Mouse (Mus musculus) heart, embryonic 14.5 days (tissue): ENCODE measurements at regions not wholly inside any gene's neighbourhood (a gene's known extent, or its start where the extent isn't known, plus 50 kb on each side); places are given as distances from the start of the nearest gene placed in this dataset.
A peak's percentile ranks its signal among the peaks of the same experiment; 100 is the strongest.

Experiments used
- ATAC-seq: fragments of 200-750 bp; cut with Nextera tagmentation; 2 replicates; pipeline ENCODE4 v1.8.0; 2017; ENCODE audit warnings: low read depth, moderate TSS enrichment; ENCODE audit not compliant: insufficient number of reproducible peaks, insufficient read depth, low FRiP score
- H3K27ac ChIP-seq, 2 experiments: fragments of 200-500 bp in 1 of 2; fragments of 300-500 bp in 1 of 2; sonication (generic) in 1 of 2; replicated peaks in 1 of 2; 2 replicates each; pipeline ENCODE4 v1.5.1; 2012 to 2014; ENCODE audit warnings: low read depth in 2 of 2, low read length in 2 of 2, control low read depth in 1 of 2, mild to moderate bottlenecking in 1 of 2, mixed read lengths in 1 of 2; ENCODE audit not compliant: control insufficient read depth in 1 of 2, insufficient read depth in 1 of 2
- H3K27me3 ChIP-seq: fragments of 300-500 bp; sonication (generic); 2 replicates; pipeline ENCODE4 v1.6.1; 2014; ENCODE audit warnings: mild to moderate bottlenecking, low read length, control low read depth; ENCODE audit not compliant: control insufficient read depth, insufficient read depth
- H3K36me3 ChIP-seq: fragments of 300-500 bp; sonication (generic); 2 replicates; pipeline ENCODE4 v1.6.1; 2014; ENCODE audit warnings: mild to moderate bottlenecking, control low read depth, low read length, mixed read lengths; ENCODE audit not compliant: control insufficient read depth, insufficient read depth
- H3K4me1 ChIP-seq, 2 experiments: fragments of 200-500 bp in 1 of 2; fragments of 300-500 bp in 1 of 2; sonication (generic) in 1 of 2; 2 replicates each; pipeline ENCODE4 v1.6.1; 2012 to 2014; ENCODE audit warnings: low read length in 2 of 2, control low read depth in 1 of 2, mixed read lengths in 1 of 2; ENCODE audit not compliant: control insufficient read depth in 2 of 2, insufficient read depth in 2 of 2
- H3K4me2 ChIP-seq: fragments of 300-500 bp; sonication (generic); 2 replicates; pipeline ENCODE4 v1.6.1; 2014; ENCODE audit warnings: mild to moderate bottlenecking, low read length
- H3K4me3 ChIP-seq, 2 experiments: fragments of 200-500 bp in 1 of 2; fragments of 300-500 bp in 1 of 2; sonication (generic) in 1 of 2; 2 replicates each; pipeline ENCODE4 v1.5.1; 2012 to 2014; ENCODE audit warnings: low read length in 2 of 2, mild to moderate bottlenecking in 2 of 2, control low read depth in 1 of 2, low read depth in 1 of 2, moderate library complexity in 1 of 2; ENCODE audit not compliant: control insufficient read depth in 1 of 2, insufficient read depth in 1 of 2
- H3K9ac ChIP-seq: fragments of 300-500 bp; sonication (generic); 2 replicates; pipeline ENCODE4 v1.6.1; 2014; ENCODE audit warnings: mild to moderate bottlenecking, low read length
- H3K9me3 ChIP-seq: fragments of 300-500 bp; sonication (generic); 2 replicates; pipeline ENCODE4 v1.6.1; 2016; ENCODE audit warnings: low read length, control low read depth; ENCODE audit not compliant: control insufficient read depth
- WGBS: fragments of 180-500 bp; shearing (Covaris S2); extraction: QIAGEN DNeasy Blood & Tissue Kit; methylation state at CpG from one replicate; pipeline ENCODE4 v1.1.7; 2014; 5-methylcytosine and 5-hydroxymethylcytosine counted together

GRCm38 (mm10) chr9:67165486-67165885 is 116.3 kb upstream of the Tpm1 start:
- Histone ChIP-seq H3K27ac (no peak overlapping the region), H3K27me3 (no peaks in the 10 kb centered on the region), H3K4me1 (peaks cover 33 to 34% of the 10 kb centered on the region in 2 experiments), H3K4me3 (no peak overlapping the region), H3K9ac (no peak overlapping the region), H3K9me3 (no peaks in the 10 kb centered on the region), H3K36me3 (no peaks in the 10 kb centered on the region), H3K4me2 (no peak overlapping the region)
- ATAC-seq = no peak
- 72% methylated on average over 9 of the region's 9 CpGs for WGBS

DNA sequence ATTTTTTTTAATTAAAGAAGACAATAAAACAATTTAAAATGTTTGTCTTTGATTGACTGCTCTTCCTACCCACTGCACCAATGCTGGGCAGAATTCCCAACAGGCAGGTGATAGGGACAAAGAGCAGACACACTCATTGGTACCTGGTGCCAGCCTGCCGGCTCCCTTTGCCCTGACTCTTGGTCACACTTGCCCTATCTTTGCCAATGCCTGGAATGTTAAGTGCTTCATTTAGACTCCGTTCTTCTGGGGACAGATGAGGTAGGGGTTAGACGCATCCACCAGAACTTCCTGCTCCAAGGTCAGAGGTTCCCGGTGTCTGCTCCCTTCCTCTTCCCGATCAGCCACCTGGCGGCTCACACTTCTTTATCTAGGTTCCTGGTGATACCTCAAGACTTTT is 114.5 kb upstream of the Tpm1 start:
- H3K27ac ChIP-seq = peak overlapping the region; percentile 11 to 45; a peak in 2 of 4 replicates
- no peaks in the 10 kb centered on the region for H3K36me3 ChIP-seq
- H3K27me3 ChIP-seq = no peaks in the 10 kb centered on the region
- H3K9ac ChIP-seq = no peak overlapping the region
- H3K4me1 ChIP-seq = peaks cover 27 to 32% of the 10 kb centered on the region in 2 experiments
- no peak overlapping the region for H3K4me2 ChIP-seq
- ATAC-seq = peak; percentile 8; the same call in 1 of the 2 replicates
- no peaks in the 10 kb centered on the region for H3K9me3 ChIP-seq
- no peak overlapping the region for H3K4me3 ChIP-seq
- WGBS = 8% methylated on average over 6 of the region's 6 CpGs

DNA sequence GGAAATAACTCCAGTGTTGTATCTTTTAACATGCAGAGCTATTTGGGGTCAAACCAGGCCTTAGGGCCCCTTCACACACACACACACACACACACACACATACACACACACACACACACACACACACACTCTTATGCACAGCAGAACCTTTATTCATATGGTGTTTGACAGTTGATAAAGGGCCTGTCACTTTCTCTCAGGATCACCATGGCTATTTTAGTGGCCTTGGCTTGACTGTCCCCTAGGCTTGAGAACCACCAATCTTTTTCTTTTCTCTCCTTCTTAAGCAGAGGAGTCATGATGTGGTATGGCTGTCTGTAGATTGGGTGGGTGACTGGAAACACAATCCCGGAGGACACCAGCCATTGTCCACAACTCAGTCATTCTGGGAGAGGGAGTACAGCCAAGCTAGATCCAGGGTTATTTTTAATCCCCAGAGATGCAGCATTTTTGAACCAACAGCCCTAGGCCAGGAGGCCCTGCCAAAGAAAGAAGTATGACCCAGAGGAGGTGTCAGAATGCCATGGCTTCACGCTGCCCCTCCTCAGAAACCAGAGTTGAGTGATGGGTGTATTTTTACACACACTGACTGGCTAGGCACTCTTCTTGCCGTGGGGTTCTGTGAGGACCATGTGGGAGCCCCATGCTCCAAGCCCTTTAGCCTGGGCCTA is 111.7 kb upstream of the Tpm1 start:
- H3K4me3 ChIP-seq = no peak overlapping the region
- peak overlapping the region; percentile 94 to 95 for H3K27ac ChIP-seq
- peaks cover 27 to 32% of the 10 kb centered on the region in 2 experiments for H3K4me1 ChIP-seq
- no peak overlapping the region for H3K9ac ChIP-seq
- peak; percentile 65 for ATAC-seq
- H3K9me3 ChIP-seq = no peaks in the 10 kb centered on the region
- peak overlapping the region; percentile 21; the same call in 1 of the 2 replicates for H3K4me2 ChIP-seq
- no peaks in the 10 kb centered on the region for H3K36me3 ChIP-seq
- H3K27me3 ChIP-seq = no peaks in the 10 kb centered on the region
- WGBS = 28% methylated on average over 3 of the region's 3 CpGs

DNA sequence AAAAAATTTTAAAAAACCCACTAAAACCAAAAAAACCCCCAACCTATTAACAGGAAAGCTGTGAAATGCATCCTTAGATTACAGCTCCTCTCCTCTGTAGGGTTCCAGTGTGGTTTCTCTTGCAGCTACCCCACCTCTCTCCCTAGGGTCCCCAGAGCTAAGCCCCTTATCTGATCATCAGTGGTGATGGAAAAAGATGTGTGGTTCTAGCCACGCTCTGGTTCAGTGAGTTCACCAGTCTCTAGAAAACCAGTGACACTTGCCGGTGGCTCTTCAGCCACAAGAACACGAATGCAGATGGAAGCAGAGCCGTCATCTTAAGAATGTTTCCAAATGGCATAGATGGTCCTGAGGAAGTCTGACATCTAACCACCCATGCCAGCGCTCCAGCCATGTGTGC is 111.1 kb upstream of the Tpm1 start:
- H3K36me3 ChIP-seq = no peaks in the 10 kb centered on the region
- H3K27me3 ChIP-seq = no peaks in the 10 kb centered on the region
- no peak overlapping the region for H3K4me3 ChIP-seq
- ATAC-seq = no peak
- peaks cover 27 to 32% of the 10 kb centered on the region in 2 experiments for H3K4me1 ChIP-seq
- 80% methylated on average over 5 of the region's 5 CpGs for WGBS
- no peak overlapping the region for H3K9ac ChIP-seq
- H3K9me3 ChIP-seq = no peaks in the 10 kb centered on the region
- H3K27ac ChIP-seq = peak overlapping the region; percentile 94 to 95
- no peak overlapping the region for H3K4me2 ChIP-seq

- H3K4me3 ChIP-seq = no peak overlapping the region
- no peaks in the 10 kb centered on the region for H3K9me3 ChIP-seq
- WGBS = 68% methylated on average over 3 of the region's 3 CpGs
- no peaks in the 10 kb centered on the region for H3K27me3 ChIP-seq
- H3K4me1 ChIP-seq = peaks cover 16 to 20% of the 10 kb centered on the region in 2 experiments
- no peaks in the 10 kb centered on the region for H3K36me3 ChIP-seq
- H3K4me2 ChIP-seq = no peak overlapping the region
- no peak overlapping the region for H3K9ac ChIP-seq
- ATAC-seq = no peak
- H3K27ac ChIP-seq = no peak overlapping the region
Measured at GRCm38 (mm10) chr9:67156590-67157259, 107.5 kb upstream of the Tpm1 start.

DNA sequence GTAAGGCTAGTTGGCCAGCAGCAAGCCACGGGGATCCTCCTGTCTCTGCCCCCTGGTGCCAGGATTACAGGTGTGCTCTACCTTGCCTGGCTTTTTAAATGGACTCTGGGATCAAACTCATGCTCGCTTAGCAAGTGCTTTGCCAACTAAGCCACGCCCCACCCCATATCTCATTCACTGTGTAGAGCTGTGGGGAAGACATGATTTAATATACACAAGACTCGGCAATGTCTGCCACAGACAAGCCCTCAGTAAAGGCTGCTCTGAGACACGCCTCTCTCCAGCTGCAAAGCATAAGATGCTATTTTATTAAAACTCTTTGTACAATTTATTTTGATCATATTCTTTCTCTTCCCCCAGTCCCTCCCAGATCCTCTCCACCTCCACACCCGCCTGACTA is 104.9 kb upstream of the Tpm1 start:
- no peaks in the 10 kb centered on the region for H3K27me3 ChIP-seq
- ATAC-seq = no peak
- no peak overlapping the region for H3K4me3 ChIP-seq
- H3K4me1 ChIP-seq = peaks cover 4 to 6% of the 10 kb centered on the region in 2 experiments; a peak in 1 of 4 replicates
- no peak overlapping the region for H3K9ac ChIP-seq
- 82% methylated on average over 6 of the region's 6 CpGs for WGBS
- H3K36me3 ChIP-seq = no peaks in the 10 kb centered on the region
- no peak overlapping the region for H3K4me2 ChIP-seq
- no peaks in the 10 kb centered on the region for H3K9me3 ChIP-seq
- H3K27ac ChIP-seq = no peak overlapping the region

GRCm38 (mm10) chr9:67153333-67153732 is 104.1 kb upstream of the Tpm1 start:
- H3K36me3 ChIP-seq = no peaks in the 10 kb centered on the region
- H3K9me3 ChIP-seq = no peaks in the 10 kb centered on the region
- no peaks in the 10 kb centered on the region for H3K27me3 ChIP-seq
- WGBS = 89% methylated on average over 4 of the region's 4 CpGs
- no peak overlapping the region for H3K4me2 ChIP-seq
- H3K27ac ChIP-seq = no peak overlapping the region
- no peak overlapping the region for H3K9ac ChIP-seq
- no peak overlapping the region for H3K4me3 ChIP-seq
- ATAC-seq = no peak
- H3K4me1 ChIP-seq = peaks cover 4 to 6% of the 10 kb centered on the region in 2 experiments; a peak in 1 of 4 replicates
